Mouse (Mus musculus): ENCODE measurements at regions not wholly inside any gene's neighbourhood (a gene's known extent, or its start where the extent isn't known, plus 50 kb on each side); places are given as distances from the start of the nearest gene placed in this dataset.

DNA sequence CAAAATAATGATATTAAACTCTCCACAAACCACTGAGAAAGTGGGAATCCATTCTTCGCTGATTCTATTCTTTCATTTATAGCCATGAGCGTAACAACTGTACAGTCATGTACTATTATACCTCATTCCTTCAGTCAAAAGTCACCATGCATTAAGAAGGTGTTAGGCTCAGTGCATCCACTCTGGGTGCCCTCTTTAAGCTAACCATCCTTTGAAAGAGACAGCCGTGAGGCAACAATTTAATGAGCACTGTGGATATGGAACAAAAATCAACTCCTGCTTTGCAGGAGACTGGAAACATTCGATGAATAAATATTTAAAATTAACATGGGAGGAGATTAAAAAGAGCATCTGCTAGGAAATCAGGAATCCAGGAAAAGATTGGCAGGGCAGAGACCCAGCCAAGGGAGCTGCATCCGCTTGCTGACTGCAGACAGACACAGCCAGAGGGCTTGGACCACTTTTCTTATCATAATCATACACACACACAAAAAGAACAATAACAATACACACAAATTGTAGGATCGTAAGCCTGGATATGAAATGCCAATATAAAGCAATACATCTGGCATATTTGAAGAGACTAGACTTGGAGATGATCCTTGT is 309.2 kb upstream of the Negr1 start:
- in situ Hi-C loops (cut with MboI, MseI): loop anchor here in 1 of 2 experiments (10.0 kb wide), 1 partner anchor 1398 kb away; no protein-coding TSS in a partner anchor

GRCm38 (mm10) chr3:156253172-156253934 is 308.2 kb upstream of the Negr1 start:
- in situ Hi-C loops (cut with MboI, MseI): loop anchor here in 1 of 2 experiments (10.0 kb wide), 1 partner anchor 1399 kb away; no protein-coding TSS in a partner anchor

DNA sequence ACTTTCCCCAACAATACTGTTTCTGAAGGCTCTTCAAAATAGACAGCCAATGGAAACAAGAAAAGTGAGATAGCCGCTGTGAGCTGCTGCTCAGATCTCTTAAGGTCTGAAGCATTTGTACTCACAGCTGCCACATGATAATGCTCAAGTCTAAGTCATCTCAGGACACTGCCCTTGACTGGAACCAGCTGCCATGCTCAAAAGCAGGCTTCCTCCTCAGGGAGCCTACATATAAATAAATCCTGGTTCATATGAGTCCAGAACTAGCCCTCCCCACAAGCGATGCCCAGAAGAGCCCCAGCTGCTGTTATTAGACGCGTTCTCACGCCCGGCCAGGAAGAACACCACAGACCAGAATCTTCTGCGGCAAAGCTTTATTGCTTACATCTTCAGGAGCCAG is 304.9 kb upstream of the Negr1 start:
- in situ Hi-C loops (cut with MboI, MseI): loop anchor here in 1 of 2 experiments (10.0 kb wide), 1 partner anchor 1402 kb away; no protein-coding TSS in a partner anchor

- in situ Hi-C loops (cut with MboI, MseI): no loop called here
These were observed 296.9 kb upstream of the Negr1 start for GRCm38 (mm10) chr3:156264654-156265053.

GRCm38 (mm10) chr3:156267727-156268126 is 293.9 kb upstream of the Negr1 start:
- in situ Hi-C loops (cut with MboI, MseI): no loop called here

- in situ Hi-C loops (cut with MboI, MseI): loop anchor here in 1 of 2 experiments (10.0 kb wide), 1 partner anchor 105 kb away; no protein-coding TSS in a partner anchor
These were observed 261.4 kb upstream of the Negr1 start for GRCm38 (mm10) chr3:156299984-156300770.

DNA sequence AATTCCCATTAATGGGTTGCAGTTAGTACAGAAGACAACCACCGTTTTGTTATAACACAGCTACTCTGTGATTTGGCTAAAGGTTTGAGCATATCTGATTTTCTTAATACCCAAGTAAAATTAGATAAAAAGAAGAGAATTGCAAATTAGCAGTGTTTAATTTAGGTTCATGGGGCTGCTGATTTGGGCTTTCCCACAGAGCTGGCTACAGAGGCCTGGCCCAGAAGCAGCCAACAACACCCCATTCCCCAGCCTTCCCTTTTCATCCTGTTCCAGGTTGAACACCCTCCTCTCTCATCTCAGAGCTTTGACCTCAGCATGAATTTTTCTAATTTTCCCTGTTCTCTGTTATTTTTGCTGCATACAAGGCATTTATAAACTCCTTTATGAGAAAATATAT is 260.3 kb upstream of the Negr1 start:
- in situ Hi-C loops (cut with MboI, MseI): loop anchor here in 1 of 2 experiments (10.0 kb wide), 1 partner anchor 107 kb away; no protein-coding TSS in a partner anchor

GRCm38 (mm10) chr3:156301745-156302144 is 259.8 kb upstream of the Negr1 start:
- in situ Hi-C loops (cut with MboI, MseI): loop anchor here in 1 of 2 experiments (10.0 kb wide), 1 partner anchor 107 kb away; no protein-coding TSS in a partner anchor

- in situ Hi-C loops (cut with MboI, MseI): loop anchor here in 1 of 2 experiments (10.0 kb wide), 1 partner anchor 109 kb away; no protein-coding TSS in a partner anchor
These were observed 257.4 kb upstream of the Negr1 start for GRCm38 (mm10) chr3:156304174-156304573.

GRCm38 (mm10) chr3:156305064-156305463 is 256.5 kb upstream of the Negr1 start:
- in situ Hi-C loops (cut with MboI, MseI): loop anchor here in 1 of 2 experiments (10.0 kb wide), 1 partner anchor 110 kb away; no protein-coding TSS in a partner anchor

DNA sequence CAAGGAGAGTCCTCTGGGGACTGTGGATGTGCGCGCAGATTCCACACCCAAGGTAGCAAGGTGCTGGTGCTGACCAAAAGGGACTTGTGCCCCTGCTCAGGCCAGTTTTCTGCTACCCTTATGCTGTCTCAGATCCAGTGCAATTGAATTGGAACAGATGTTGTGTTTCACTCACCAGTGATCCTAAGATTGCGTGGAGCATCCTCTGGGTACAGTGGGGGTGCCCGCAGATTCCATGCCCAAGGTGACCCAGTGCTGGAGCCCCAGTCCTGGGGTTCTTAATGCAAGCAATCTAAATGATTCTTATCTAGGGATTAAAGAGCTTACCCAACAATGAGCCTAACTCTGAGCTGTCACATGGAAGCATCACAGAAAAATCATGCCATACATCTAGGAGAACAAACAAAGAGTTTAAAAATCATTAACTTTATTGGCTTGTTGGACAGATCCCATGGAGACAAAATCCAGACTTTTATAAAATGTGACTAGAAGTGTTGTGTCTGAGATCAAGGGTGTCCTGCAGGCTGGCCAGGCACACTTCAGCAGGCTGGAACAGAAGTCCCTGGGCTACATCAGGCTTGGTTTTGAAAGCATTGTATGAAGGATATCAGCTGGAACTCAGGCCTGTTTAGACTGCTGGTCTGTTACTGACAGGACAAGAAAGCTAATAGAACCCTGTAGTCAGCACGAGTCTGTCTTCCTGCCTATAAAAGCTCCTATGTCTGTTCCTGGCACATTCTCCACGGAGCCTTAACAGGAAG is 226.4 kb upstream of the Negr1 start:
- in situ Hi-C loops (cut with MboI, MseI): no loop called here

DNA sequence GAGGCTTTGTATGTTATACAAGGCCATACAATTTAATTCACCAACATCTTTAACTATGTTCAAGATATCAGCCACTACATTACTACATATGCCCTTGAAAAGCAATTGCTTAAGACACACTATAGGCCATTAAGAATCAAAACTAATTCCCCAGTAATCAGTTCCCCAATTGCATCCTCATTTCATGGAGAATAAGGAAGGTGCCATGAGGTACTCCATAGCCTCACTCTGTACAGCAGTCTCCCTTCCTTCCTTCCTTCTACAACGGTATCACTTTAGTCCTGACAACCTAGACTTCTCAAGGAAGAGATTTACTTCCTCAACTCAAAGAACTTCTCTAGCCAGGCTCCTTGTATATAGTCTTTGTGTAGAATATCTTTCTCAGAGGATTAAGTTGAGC is 220.1 kb upstream of the Negr1 start:
- in situ Hi-C loops (cut with MboI, MseI): no loop called here

GRCm38 (mm10) chr3:156351727-156352126 is 209.9 kb upstream of the Negr1 start:
- in situ Hi-C loops (cut with MboI, MseI): no loop called here

DNA sequence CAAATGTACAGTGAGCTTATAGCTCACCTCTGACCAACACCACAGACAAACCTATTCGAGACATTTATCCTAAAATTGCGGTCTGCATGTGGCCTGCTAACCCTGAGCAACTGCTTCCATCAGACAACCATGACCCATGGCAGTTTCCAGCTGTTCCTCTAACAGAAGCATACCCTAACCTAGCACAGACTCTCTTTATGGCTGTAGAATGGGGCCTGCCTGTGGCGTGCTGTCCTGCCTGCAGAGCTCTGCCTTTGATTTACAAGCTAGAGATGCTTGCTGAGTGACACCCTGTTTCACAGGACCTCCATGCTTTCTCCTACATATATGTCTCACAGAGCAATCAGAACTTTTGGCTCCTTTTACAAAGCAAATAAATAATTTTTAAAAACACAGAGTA is 208.2 kb upstream of the Negr1 start:
- in situ Hi-C loops (cut with MboI, MseI): no loop called here

DNA sequence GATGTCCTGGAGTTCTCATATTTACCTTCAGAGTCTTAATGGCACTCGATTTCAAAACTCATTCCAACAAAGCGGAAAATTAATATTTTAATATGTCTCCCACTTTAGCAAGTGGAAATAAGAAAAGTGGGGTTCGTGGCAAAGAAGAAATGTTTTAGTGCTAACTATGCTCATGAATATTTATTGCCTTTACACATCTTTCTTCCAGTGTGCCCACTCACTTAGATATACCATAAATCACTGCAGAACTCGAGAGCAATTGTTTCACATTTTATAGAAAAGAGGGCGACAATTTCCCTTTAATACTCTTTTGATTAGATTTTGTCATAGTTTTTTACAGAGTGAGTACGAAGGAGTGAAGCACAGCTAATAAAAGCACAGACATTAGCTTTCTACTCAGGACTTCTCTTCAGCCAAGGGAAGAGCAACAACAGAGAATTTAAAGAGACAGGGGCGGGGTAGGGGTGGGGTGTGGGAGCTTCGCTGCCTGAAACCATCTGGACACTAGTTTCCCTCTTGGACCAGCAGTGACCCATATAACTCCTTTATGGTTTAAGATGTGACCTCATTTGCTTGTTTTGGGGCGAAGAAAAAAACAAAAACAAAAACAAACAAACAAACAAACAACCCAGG is 207.6 kb upstream of the Negr1 start:
- in situ Hi-C loops (cut with MboI, MseI): no loop called here

- in situ Hi-C loops (cut with MboI, MseI): no loop called here
These were observed 192.8 kb upstream of the Negr1 start for GRCm38 (mm10) chr3:156368669-156369343.

- in situ Hi-C loops (cut with MboI, MseI): no loop called here
These were observed 184.9 kb upstream of the Negr1 start for GRCm38 (mm10) chr3:156376717-156377116.

- in situ Hi-C loops (cut with MboI, MseI): no loop called here
These were observed 178.7 kb upstream of the Negr1 start for GRCm38 (mm10) chr3:156382919-156383318.

DNA sequence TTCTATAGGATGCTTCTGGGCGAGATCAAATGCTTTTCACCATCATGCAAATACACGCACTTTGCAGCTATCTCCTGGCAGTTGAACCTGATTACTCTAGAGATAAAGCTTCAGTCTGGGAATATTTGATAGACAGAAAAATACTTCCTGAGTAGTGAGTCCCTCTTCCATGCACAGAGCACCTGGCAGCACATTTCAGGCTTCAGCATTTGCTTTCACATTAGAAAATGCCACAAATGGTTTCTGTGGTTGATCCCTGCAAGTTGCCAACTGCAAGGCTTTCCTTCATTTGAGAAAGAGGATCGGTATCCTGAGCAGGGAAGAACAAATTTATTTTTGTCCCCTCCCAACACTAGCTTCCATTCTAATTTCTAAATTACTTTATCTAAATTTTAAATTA is 155.5 kb upstream of the Negr1 start:
- in situ Hi-C loops (cut with MboI, MseI): no loop called here

DNA sequence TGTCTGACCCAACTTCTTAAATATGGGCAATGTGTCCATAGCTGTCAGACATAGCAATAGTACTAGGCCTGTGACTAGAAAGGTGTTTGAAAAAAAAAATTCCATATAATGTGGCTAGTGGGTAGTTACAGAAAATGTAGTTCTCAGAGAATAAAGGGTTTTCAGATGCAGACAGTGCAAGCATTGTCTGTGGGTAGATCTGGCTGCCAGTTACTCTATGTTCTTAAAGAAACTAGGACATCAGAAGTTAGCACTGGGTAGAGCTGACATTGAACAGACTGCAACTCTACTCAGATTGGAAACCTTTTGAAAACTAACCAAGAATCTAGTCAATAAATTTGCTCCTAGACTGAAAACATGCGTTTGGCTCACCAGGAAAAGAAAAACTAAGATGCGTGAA is 154.5 kb upstream of the Negr1 start:
- in situ Hi-C loops (cut with MboI, MseI): no loop called here
